Mouse (Mus musculus) spleen, postnatal 0 days (tissue): ENCODE data around the gene Primpol. TPM values are rescaled to one million over a fixed set of nuclear protein-coding genes. Genes with fewer than 3 reads are reported as not detected.

Experiments
- polyA plus RNA-seq: library from polyadenylated mRNA; unstranded; fragments of >200 nt; fragmentation: Nextera tagmentation; extraction: Ambion mirVana; gene quantifications from 2 replicates; pipeline ENCODE4 v1.2.1, GENCODE M21; 2015

Primpol gene
- polyA plus RNA-seq = 10.0 and 11.1 TPM in 2 replicates

DNA sequence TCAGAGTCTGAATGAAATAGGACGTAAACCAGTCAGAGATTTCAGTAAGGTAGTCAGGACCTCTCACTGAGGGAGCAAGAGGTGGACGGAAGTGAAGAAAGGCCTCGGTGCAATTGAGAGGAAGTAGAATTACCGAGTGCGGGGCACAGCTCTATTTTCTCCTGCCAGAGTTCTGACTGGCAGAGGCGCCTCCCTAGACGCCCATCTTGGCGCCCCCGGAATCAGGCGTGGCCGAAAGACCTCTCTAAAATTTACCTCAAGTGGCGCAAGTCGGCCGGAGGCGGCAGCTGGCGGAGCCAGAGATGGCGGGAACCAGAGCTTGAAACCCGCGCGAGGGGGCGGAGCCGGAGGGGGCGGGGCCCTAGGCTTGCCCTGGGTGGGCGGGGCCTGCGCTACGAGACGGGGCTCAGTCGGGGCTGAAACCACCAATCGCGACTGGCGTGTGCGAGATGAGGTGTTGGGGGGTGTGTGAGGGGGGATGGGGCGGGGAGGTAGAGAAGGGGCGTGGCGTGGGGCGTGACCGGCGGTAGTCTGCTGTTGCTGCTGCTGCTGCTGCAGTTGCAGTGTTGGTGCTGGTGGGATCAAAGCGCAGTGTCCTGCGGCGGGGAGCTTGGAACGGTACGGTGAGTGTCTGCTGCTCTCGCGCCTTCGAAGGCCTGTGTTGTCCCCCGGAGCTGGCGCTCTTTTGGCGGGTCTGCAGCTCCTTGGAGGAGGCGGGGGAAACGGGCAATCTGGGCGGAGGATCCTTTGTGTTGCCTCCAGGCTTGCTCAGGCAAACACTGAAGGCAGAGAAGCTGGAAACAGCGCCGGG is at the start of gene Primpol, which contains the start of gene Casp3:
Gene Primpol, minus strand, starts transcription at position 334 of the 811 bp plus-strand sequence.
Gene Casp3, plus strand, starts transcription at position 413 of the 811 bp plus-strand sequence.

DNA sequence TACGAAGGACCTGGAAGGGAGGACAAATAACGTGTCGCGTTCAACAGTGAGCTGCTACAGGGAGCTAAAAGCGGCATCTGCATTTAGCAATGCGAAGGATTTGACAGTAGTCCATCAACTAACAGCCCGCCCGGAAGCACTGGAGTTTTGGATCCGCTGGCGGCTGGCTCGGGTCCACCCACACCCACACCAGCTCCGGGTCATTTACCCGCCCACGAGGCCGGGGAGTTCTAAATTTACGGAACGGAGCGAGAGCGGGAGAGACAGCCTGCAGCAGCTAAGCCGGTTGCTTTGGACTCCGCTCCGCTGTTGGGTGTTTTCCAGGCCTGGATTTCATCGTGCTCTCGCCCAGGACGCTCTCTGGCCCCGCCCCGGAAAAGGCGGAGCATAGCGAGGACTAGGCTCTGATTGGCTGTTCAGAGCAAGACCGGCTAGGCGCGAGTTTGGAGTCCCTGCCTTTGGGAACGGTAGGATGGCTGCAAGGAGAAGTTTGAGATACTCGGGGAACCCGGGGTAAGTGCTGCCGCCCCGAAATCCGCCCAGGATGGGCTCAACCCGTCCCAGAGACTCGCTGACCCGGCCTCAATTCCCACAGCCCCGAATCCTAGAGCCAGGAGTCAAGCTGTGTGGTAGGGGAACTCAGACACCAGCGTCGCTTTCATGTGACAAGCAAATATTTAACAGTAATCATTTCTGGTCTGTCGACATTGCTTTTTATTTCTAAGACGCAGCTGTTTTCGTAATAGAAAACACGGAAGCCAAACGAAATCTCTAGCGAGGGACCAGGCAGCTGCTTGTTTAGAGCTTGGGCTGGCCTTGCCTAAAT is 65.2 kb downstream of the Primpol start, which contains the start of gene Cenpu:
Gene Cenpu, plus strand, starts transcription at position 414 of the 826 bp plus-strand sequence.

Other genes starting within 250 kb of the Primpol start
- 32.6 and 35.4 TPM in 2 replicates for gene Acsl1, start 146.2 kb downstream of the Primpol start, polyA plus RNA-seq
- gene Cenpu, start 65.2 kb downstream of the Primpol start, polyA plus RNA-seq = 20.5 and 25.2 TPM in 2 replicates
- gene Casp3, start 79 bp upstream of the Primpol start, polyA plus RNA-seq = 78.8 and 79.4 TPM in 2 replicates
- 45.7 and 48.9 TPM in 2 replicates for gene Irf2, start 122.5 kb upstream of the Primpol start, polyA plus RNA-seq